ENCODE assay signal across 20 mouse cellular contexts in genomic region chr11:94324618-94325017, GRCm38 (mm10). TPM values are rescaled to one million over a fixed set of nuclear protein-coding genes. Genes with fewer than 3 reads are reported as not detected.
"Had no signal": no experiment of that assay in that cellular context is flagged by ENCODE, and none has a peak within 500 bp of the region (broad histone marks: within the 10 kb centered on the region; RNA-seq: fewer than 3 reads in every experiment).

No protein-coding gene starts in this region.

- H3K4me2 ChIP-seq: neural tube, embryonic 15.5 days; stomach, embryonic 15.5 days had no signal

- H3K27me3 ChIP-seq: neural tube, embryonic 15.5 days; stomach, embryonic 15.5 days had no signal

- H3K27ac ChIP-seq: neural tube, embryonic 15.5 days; stomach, embryonic 15.5 days; stomach, postnatal 0 days had no signal

- H3K4me3 ChIP-seq: neural tube, embryonic 15.5 days; stomach, embryonic 15.5 days had no signal

- H3K36me3 ChIP-seq: neural tube, embryonic 15.5 days; stomach, embryonic 15.5 days had no signal

- DNase-seq: retina, postnatal 1 day; right cerebral cortex, adult 18-20 months; right cerebral cortex, postnatal 14 days; right cerebral cortex, postnatal 25 days; right cerebral cortex, postnatal 4 days; spleen, adult 18-20 months; thymus, adult 18-20 months; thymus, adult 2 months; thymus, postnatal 14 days; thymus, postnatal 25 days; thymus, postnatal 36 days; thymus, postnatal 4 days had no signal

- H3K9ac ChIP-seq: neural tube, embryonic 15.5 days; stomach, embryonic 15.5 days had no signal

- H3K9me3 ChIP-seq: neural tube, embryonic 15.5 days; stomach, embryonic 15.5 days had no signal

RNA-seq across cellular contexts. Expression of gene Gm21885, which starts 42.9 kb away (rescaled TPM):
- polyA plus RNA-seq: neural tube, embryonic 14.5 days; neural tube, embryonic 15.5 days; spleen, adult 2 months; stomach, postnatal 0 days; testis, adult 2 months; thymus, adult 2 months; thymus, postnatal 0 days; urinary bladder, adult 2 months had no signal
